Mouse (Mus musculus) heart, adult 18-20 months (tissue): ENCODE measurements around the gene Tanc1. TPM values are rescaled to one million over a fixed set of nuclear protein-coding genes. Genes with fewer than 3 reads are reported as not detected.

Source experiments
- DNase-seq, 2 experiments: peaks; one replicate each; pipeline ENCODE4 v3.0.0; 2021 to 2022; ENCODE audit warnings: mixed read lengths in 1 of 2
- total RNA-seq, 2 experiments: library from RNA; stranded (reverse); gene quantifications; 2 replicates each; pipeline ENCODE4 v1.2.3; 2021

Gene Tanc1
- total RNA-seq, 2 experiments from 2014 or later: 31.5 to 34.4 TPM

DNA sequence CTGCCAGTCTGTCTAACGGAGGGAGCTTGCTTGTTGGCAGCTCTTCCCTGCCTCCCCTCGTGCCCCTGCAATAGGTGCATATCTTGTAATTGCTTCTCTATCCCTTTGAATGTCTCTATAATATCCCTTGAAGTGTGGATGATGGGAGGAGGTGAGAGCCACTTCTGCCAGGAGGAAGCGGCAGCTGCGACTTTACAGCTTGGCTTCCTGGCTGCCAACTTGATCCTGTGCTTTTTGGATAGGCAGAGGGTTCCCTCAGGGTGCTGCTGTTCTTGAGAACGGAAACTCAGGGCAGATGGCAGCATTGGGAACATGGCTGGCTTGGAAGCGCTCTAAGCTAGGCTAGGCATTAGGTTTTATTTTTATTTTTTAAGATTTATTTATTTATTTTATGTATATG lies 183.0 kb downstream of the Tanc1 start:
- DNase-seq: no peak

DNA sequence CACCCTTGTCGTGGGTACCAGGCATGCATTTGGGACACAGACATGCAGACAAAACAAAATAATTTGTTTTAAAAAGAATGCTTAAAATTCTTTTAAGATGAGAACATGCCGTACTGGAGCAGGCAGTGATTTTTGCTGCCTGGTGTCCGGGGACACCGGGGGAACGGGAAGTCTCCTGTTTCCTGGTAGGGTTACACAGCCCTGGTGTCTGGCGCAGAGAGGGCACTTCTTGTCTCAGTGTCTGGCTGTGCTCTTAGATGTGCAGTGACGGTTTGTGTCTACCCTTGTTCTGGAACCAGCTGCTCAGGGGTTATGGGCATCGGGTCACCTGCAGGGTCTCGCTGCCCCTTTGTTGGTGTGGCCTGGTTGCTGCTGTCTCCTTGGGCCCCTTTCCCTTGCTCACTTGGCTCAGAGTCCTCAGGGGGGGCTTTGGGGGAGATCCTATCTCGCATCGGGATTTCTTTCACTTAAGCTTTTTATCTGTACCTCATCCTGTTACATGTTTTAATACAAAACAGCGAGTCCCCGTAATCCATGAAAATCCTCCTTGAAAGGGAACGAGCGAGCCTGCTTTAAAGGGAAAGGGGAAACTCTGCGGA lies 187.2 kb downstream of the Tanc1 start:
- peak; percentile 27 to 43 for DNase-seq

DNA sequence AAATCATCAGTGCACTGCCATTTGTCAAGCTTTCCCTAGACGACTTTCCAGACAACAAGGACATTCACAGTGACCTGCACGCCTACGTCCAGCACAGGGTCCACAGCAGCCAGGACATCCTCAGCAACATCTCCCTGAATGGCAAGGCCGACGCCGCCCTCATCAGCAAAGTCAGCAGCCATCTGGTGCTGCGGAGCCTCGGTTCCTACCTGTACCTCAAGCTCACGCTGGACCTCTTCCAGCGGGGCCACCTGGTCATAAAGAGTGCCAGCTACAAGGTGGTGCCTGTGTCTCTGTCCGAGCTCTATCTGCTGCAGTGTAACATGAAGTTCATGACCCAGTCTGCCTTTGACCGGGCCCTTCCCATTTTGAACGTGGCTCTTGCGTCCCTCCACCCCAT lies 187.7 kb downstream of the Tanc1 start:
- no peak for DNase-seq

DNA sequence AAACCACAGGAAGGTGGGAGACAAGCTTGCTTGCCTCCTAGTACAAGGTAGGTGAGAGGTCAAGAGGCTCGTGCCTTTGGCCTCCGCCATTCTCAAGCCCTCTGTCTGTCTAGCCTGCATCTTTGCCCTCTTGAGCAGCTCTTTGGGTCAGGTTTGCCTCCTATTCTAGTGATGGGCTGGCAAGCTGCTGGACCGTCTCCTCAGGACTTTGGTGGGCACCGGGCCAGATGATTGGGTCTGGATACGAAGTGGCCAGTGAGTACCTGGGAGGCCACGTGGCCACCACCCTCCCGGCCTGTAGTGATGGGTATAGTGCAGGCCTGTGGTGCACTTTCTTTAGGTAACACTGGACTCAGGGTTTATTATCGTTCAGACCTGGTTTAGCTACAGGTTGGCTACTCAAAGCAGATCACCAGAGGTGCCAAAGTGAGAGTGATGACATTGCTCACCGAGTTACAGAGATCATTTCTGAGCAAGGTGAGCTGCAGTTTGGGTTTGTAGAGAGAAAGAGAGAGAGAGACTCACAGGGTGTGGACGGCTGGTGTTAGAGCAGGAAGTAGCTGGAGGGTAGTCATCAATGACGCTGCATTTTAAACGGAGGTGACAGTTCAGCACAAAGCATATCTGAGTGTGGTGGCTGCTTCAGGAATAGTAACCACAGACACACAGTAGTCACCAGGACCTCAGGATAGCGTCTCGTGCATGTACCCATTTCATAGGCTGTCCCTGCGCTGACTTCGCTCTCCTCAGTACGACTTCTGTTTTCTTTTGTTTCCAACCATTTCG lies 188.8 kb downstream of the Tanc1 start:
- no peak for DNase-seq

DNA sequence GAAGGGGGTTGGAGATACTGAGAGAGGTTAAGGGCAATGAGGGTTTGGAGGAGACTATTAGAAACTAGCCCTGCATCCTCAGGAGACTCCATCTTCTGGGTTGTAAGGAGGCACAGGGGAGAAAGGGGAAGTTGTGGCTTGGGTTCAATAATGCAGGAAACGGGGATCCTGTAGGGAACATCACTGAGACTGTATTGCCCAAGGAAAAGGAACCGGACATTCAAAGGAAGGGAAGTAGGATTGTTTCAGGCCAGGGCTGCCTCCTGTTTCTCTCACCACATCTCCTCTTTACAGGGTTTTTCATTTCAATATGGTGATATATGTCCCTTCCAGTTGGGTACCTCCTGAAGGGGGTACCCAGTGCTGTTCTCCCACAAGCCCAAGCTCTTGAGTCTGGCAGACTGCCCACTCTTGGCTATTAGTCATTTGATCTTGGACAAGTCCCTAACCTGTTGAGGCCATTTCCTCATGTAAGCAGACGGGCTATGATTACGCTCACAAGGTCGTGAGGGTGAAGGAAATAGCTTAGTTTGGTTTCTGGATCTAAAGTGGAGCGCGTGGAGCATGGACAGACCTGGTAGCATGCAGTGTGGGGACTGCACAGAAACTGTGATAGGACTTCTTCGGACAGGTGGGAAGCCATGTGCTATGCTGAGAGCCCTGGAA lies 191.0 kb downstream of the Tanc1 start:
- peak in 1 of 2 experiments; percentile 26 for DNase-seq

DNA sequence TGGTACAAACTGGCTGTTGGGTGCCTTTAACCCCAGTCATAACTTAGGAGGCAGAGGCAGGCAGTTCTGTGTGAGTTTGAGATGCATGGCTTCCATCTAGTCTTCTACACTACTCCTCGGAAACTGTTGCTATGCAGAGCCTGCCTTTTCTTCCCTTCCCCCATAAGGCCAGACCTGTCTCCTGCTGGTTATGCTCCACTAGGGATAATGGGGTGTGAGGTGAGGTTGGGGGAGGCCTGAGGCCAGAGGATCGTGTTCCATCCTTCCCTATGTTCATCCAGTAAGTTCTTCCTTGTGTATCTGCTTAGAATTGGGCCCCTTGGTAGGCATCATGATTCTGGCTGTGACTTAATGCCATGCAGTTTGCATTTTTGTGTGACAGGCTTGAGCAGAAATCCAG lies 193.8 kb downstream of the Tanc1 start:
- no peak for DNase-seq

DNA sequence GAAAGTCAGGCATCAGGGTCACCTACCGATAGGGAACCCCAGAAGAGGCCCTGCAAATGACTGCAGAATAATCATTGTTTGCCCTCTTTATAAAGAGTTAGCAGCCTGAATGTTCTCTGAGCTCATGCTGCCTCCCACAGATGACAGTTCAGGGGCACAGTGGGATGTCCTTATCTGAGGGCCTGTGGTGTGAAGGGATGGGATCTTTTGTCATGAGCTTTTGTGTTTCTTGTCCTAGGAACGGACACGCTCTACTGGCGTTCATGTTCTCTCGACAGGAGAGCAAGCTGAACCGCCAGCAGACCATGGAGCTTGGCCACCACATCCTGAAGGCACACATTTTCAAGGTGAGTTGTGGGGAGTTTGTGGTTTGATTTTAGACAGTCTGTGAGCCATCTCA lies 194.2 kb downstream of the Tanc1 start:
- no peak for DNase-seq

DNA sequence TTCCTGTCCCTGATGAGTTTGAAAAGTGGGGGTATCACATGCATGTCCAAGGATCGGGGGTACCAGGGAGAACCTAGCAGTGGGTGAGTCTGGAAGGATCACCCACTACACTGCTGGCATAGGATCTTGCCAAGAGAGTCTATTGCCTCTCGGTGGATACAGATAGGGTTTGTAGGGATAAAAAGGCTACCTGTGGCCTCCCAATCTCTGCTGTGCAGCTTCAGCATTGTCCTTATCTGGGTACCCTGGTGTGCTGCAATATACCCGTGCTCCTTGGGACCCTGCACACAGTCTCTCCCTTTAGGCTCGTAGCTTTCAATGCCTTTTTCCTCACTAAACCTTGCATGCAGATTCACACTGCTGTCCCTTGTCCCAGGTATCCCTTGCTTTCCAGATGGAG lies 196.8 kb downstream of the Tanc1 start:
- DNase-seq: no peak

DNA sequence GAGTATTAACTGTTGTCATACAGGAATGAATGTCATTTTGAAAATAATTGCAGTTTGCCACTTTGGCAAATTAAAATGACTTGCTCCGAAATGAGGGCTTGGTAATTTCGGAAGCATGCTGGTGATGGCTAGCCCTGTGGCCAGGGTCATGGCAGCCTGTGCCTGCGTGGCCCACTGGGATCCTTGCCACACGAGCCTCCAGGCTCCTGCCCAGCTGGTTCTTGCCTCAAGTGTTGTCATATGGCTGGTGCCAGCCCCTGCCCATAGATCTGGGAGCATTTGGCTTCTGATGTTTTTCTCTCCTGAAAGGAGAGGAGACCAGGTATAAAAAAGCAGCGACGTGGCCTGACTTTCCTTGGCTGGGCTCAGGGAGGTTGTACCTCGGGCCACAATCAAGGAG lies 198.2 kb downstream of the Tanc1 start:
- peak in 1 of 2 experiments; percentile 71 for DNase-seq

DNA sequence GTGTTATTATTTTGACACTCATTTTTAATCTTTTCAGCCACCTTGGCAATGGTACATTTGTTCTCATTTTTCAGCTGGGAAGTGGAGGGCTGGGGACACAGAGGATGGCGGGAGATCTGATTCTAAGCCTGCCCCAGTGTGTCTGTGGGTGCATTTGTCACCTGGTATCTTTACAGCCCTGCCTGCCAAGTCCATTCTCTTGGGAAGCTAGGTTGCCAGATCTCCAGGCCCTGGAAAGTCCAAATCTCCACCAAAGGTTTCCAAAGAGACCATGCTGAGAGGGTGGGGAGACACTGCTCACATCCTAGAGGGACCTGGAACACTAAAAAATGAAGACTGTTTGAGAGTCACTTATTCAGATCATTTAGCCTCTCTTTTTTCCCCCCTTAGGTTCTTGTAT lies 199.4 kb downstream of the Tanc1 start:
- DNase-seq: no peak

DNA sequence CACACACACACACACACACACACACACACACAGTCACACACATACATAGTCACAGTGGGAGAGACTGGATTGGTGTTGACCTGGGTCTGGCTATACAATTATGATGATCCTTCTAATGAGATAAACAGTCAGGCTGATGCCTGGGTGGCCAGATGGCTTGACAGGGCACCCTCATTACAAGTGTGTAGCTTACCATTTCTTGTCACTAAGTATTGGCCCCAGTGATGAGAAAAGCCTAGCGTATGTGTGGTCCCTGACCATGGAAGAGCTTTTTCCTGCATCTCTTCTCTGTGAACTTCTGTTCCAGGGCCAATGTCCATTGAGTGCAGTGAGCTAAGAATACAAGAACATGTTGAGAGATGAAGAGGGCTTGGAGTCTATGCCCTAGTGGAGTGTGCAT lies 200.8 kb downstream of the Tanc1 start:
- DNase-seq: no peak

DNA sequence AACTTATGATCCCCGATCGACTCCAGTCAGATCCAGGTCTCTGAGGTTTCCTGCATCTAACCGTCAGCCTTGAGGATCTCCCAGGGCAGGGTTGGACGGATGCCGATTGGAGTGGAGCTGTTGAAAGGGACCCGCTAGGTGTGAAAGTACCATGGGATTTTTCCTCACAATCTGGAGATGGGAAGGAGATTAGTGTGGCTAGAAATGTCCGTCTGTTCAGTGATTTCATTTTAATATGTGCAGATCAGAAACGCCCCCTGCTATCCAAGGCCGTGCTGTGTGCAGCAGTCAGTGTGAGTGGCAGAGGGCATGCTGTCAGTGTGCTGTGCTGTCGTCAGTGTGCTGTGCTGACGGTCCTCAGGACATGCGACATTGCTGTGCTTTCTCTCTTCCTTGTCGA lies 201.6 kb downstream of the Tanc1 start:
- DNase-seq: no peak

DNA sequence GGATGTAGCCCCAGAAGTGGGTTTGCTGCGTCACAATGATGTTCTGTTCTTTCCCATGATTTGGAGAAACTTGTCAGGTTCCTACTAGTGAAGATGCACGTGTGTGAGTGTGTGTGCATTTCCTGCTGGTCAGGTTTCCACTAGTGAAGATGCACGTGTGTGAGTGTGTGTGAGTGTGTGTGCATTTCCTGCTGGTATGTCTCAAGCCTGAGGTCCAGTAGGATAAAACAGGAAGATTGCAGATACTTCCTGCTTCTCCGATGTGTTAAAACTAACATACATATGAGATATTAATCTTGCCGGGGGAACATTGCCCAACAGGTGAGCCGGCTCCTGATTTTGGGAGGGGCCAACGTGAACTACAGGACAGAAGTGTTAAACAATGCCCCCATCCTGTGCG lies 203.2 kb downstream of the Tanc1 start:
- DNase-seq: no peak

DNA sequence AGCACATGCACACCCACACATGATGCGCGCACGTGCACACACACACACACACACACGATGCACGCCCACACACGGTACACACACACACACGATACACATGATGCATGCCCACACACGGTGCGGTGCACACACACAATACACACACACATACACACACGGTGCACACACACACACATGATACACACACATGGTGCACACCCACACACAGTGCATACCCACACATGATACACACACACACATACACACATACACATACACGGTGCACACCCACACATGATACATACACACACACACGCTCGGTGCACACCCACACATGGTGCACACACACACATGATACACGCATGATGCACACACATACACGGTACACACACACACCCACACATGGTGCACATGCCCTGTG lies 206.8 kb downstream of the Tanc1 start:
- DNase-seq: no peak

DNA sequence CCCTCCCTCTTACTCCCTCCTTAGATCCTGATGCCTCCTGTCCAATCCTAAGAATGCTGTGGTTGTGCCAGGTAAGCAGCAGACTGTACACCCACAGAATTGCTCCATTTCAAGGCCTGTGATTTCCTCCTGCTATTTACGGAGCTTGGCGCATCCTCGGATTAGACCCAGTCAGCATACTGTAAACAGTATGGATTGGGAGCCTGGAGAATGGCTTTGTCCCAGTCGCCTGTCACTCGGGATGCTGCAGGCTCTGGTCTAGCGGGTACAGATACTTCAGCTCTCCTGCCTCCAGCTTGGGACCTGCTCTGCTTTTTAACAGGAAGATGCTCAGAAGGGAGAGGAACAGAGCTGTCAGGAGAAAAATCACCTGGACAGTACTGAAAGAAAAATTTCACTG lies 207.6 kb downstream of the Tanc1 start:
- DNase-seq: no peak

DNA sequence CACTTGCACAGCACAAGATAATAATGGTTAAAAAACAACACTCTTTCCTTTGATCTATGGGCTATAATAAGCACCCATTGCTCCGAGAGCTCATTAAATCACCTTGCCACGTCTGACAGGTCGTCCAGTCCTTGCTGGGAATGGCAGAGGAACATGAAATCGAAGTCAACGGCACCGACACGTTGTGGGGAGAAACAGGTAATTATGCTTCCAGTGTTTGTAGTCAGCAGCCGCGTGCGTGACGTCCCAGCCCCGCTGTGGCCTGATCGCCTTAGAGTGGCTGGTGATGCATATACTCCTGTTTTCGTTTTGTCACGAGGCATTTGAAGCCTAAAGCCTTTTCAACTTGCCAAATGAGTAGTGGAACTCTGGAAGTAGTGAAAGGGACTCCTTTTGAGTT lies 208.2 kb downstream of the Tanc1 start:
- DNase-seq: no peak

DNA sequence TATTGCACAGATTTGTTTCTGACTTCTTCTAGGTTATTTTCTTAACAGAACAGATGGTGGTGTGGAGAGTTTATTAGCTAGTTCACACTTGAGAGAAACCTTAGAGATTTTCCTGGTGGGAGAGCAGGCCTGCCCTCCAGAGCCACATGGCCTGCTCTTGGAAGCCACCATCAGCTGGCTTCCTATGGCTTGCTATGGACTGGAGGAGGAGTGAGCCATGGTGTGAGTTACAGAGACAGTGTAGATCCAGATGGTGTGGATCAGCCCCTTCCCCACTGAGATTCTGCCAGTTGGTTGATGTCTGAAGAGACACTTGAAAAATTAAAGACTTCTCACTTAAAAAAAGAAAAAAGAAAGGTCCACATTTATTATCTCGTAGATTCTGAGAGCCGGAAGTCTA lies 209.2 kb downstream of the Tanc1 start:
- DNase-seq: no peak

DNA sequence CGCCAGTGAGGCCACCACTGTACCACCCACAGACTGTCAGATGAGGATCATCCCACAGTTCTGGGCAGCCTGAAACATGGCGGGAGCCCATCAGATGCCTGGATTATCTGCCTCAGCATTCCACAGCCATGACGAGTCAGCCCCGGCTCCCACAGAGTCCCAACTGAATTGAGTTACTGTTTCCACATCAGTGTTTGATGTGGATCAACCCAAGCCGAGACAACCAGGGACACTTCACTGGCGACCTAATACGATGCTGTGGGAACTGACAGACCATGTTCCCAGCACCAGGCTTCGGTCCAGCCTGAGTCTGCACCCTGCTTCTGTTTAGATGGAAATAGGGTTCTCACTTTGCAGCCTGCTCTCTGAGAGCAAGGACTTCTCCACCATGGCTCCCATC lies 212.4 kb downstream of the Tanc1 start:
- DNase-seq: peak; percentile 71 to 73

DNA sequence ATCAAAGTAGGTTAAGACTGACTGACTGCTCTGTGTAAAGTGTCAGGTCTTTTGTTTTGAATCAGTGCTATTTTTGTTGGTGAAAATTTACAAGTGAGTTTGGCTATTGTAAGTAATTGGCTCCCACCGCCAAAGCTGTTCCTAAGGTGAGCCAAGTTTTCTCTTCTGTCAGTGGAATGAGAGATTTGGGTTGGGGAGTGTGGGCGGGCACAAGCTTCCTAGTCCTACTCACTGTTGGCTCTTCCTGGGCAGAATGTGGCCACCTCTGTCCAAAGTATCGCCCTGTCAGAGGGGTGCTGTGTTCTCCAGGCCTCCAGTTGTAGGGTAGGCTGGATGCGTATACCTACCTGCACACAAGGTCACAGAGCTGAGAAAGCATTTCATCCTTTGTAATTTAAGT lies 213.5 kb downstream of the Tanc1 start:
- DNase-seq: no peak

DNA sequence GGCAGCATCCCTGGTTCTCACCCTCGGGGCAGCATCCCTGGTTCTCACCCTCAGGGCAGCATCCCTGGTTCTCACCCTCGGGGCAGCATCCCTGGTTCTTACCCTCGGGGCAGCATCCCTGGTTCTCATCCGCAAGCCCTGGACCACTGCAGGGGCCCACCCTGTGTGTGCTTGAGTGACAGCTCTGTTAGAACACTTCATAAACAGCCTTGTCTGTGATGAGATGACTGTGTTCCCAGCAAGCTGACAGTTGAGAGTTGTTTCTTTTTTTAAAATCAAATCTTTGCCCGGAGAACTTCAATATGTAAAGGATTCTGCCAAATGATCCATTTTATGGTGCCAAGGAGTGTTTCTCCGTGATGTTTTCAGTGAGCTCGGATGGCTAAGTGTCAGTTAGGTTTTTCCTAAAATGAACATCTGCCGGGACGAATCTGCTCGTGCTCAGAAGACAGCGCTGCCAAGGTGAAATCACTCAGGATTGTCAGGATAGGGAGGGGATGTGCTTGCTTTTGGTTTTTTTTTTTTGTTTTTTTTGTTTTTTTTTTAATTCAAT lies 216.3 kb downstream of the Tanc1 start:
- no peak for DNase-seq

DNA sequence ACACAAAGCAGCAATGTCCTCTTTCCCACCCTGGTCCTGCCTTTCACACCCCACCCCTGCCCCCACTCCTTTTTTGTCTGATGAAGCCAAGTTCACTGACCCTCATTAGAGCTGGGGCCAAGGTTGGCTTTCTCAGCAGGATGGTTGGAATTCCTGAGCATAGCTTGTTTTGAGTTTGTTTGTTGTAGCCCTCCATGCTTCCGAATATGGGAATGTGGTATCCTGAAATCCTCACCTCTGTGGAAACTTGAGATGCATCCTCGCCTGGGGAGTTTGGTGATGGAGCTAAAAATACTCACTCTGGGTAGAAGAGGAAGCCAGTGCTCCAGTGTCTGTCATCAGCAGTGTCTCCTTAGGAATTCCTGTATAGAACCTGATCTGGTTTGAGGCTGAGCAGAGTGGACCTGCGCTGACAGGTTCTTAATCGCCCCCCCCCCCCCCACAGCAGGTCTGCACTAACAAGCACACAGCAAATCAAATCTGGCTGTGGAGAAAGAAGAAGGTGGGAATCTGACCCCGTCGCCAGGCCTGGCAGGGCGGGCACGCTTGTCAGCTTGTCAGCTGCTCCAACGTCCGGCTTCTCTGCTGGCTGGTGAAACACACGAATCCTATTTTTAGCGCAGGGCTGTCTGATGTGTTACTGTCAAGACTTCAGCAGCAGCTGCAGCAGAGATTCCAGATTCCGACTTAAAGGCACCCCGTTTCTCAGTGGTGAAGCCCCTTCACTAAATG lies 217.1 kb downstream of the Tanc1 start:
- peak; percentile 77 to 83 for DNase-seq

DNA sequence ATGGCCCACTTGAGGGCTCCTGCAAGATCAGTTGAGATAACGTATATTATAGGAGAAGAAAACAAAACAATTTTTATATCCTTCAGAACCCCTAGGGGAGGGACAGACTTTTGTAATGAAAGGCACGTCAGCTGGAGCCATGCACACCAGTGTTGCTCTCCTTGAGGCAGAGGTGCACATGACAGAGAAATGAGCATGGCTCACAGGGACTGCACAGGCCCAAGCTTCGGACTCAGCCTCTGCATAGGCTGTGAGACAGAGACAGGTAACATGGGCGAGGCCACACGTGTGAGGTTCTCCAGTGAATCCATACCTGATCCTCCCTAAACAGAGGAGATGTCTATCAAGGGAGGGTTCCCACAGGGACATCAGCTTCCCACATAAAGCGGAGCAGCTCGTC lies 217.9 kb downstream of the Tanc1 start:
- no peak for DNase-seq

DNA sequence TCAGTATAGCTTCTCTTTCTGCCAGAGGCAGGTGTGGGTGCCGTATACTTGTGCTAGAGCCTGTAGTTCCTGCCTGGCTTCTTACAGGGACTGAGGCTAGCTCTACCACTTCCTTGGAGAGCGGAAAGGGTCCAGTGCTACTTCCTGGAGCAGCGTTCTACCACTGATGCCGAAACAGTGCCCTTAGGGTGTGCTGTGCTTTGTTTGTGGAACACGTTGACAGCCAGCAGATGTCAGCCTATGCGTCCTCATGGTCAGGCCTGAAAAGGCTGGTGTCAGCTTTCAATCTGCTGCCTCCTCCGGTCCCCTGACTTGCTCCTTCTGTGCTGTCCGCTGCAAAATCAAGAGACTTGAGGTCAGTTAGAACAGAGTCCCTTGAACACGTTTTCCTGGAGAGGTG lies 218.3 kb downstream of the Tanc1 start:
- peak; percentile 59 to 63 for DNase-seq
